Mouse (Mus musculus) spleen, adult 12 weeks (tissue): ENCODE measurements around the gene Ttyh2.

ENCODE experiments used
- DNase-seq: peaks from one replicate; pipeline ENCODE4 v3.0.0; 2022; ENCODE audit warnings: low spot score

Ttyh2 gene

DNA sequence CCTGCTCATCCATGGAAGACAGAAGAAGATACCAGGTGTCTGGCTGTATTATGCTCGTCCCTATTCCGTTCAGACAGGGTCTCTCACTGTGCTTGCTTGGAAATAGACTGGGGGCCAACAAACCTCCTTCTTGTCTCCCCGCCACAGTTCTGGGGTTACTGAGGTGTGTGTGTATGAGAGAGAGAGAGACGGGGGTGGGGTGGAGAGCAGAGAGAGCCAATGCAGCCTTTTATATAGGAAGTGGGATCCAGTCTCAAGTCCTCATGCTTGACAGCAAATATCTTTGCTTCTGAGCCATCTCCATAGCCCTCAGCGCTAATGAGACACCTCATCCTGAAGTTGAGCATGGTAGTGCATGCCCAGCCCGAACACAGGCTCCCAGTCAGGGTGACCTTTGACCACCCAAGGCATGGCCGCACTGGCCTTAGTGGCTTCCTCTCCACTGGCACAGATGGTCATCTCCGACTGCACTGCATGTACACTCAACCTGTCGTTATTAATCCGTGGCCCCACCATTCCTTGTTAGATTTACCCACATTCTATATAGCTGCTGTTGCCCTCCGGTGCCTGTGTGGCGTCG is 7.2 kb downstream of the Ttyh2 start:
- no peak for DNase-seq

DNA sequence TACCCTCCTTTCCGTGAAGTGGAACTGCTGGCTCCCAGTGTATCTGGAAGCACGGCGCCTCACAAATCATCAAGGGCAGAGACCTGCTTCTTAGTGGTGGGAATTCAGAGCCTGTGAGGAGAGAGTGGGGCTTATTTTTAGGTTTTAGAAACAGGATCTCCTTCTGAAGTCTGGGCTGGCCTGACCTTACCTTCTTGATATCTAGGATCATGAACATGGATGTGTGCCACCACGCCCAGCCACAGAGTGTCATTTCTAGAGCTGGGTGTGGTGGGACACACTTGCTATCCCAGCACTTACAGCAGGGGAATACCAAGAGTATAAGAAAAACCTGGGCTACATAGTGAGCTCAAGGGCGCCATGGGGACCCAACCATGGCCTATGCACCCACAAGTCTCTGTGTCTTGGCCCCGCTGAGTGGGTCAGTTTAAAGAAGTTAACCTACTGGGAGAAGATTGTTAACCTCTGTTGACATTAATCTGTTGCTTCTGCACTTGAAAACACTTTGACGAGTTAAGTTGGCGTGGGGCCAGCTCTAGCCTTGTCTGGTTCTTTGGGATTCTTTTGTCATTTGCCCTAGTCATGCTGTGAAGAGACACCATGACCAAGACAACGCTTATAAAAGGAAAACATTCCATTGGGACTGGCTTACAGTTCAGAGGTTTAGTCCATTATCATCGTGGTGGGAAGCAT is 7.9 kb downstream of the Ttyh2 start:
- no peak for DNase-seq

DNA sequence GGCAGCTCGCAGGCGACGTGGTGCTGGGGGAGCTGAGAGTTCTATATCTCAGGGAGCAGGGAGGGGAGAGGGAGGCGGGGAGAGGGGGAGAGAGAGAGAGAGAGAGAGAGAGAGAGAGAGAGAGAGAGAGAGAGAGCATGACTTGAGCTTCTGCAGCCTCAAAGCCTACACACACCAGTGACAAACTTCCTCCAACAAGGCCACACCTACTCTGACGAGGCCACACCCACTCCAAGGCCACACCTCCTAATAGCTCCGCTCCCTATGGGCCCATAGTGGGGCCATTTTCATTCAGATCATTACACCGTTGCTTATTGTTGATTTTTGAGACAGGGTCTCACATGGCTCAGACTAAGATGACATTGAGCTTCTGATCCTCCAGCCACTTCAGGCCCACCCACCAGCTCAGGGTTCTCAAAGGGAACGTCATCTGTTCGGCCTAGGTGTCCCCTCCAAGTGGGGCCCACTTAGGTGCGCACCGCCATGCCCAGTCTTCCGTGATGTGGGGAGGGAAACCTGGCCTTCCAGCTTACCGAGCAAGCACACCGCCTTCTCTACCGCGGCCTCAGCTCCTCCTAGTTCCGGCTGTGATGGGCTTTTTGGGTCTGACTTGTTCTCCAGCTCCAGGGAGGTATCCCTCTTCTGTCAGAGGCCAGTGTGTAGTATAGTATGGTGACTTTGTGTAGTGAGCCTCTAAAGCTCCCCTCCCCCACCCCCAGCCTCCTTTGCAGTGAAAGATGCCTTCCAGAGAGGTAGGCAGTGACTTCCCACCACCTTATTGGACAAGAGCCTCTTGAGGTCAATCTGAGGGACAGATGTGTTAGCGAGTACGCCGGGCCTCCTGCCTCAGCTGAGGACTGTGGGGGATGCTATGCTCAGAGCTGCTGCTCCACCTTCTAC is 8.7 kb downstream of the Ttyh2 start:
- no peak for DNase-seq

DNA sequence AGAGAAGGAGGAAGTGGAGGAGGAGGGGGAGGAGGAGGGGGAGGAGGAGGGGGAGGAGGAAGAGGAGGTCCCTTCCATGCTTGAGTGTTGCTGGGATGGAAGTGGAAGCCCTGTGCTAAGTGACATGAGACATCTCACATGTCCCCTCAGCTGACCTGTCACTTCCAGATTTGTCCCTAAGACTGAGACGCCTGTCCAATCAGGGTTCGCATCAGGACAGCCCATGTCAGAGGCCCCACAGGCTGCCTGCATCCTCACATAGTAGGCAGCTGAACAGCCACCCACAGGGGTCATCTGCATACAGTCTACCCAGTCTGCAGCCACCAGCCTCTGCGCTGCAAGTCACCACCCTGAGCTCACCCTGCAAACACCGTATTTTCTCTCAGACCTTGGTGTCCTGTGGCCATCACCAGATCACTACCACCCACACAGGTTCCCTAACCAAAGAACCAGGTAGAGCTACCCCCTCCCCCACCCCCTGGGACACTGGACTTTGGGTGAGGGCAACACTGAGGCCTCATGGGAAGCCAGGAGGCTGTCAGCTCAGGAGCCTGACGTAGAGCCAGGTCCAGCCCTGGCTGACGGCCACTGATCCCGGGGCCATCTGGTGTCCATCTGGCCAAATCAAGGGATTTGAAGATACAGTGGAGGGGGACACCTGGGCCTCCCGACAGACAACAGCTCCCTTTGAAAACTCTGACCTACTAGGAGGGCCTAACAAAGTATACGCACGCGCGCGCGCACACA is 9.6 kb downstream of the Ttyh2 start:
- no peak for DNase-seq

DNA sequence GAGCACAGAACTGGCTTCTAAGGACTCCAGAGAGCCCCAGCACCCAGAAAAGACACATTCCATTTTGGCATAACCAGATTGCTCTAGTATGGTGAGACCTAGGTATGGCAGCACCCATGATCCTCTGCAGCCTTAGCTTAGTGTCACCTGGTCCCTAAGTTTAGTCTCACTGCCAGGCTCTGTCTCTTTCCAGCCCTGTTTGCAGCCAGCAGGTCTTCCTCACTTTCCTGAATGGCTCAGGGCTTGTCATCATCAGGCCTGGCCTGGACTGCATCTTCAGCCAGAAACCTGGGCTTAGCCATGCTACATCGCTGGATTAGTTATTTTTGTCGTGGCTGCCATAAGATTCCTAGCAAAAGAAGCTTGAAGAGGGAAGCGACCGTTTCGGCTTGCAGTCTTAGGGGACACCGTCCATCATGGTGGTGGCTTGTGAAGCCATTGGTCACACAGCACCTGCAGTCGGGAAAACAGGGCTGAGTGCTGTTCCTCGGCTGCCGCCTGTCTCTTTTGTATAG is 10.4 kb downstream of the Ttyh2 start:
- DNase-seq: no peak

DNA sequence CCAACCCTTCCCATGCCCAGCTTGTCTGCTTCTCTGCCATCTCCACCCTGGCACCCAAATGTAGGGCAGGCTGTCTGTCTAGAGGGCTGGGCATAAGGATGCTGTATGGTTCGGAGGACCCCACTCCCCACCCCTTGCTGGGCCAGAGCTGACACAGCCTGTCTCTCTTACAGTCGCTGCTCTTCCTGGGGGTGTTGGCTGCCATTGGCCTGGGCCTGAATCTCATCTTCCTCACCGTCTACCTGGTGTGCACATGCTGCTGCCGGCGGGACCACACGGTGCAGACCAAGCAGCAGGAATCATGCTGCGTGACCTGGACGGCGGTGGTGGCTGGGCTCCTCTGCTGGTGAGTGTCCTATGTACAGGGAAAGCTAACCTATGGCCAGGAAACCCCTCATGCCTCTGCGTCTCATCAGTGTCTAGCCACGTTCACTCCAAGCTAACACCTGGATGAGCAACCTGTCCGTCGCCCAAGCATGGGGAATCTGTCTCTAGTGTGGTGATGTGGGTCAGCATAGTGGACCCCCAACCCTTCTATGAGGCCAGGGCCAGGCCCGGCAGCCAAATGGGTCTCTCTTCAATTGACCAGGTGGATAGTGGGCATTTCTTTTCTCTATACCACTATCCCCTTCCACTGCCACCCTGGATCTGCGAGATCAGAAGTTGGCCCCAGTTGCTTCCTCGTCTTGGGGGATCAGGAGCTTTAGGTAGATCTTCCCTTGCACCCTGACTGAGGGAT is 11.2 kb downstream of the Ttyh2 start:
- no peak for DNase-seq

DNA sequence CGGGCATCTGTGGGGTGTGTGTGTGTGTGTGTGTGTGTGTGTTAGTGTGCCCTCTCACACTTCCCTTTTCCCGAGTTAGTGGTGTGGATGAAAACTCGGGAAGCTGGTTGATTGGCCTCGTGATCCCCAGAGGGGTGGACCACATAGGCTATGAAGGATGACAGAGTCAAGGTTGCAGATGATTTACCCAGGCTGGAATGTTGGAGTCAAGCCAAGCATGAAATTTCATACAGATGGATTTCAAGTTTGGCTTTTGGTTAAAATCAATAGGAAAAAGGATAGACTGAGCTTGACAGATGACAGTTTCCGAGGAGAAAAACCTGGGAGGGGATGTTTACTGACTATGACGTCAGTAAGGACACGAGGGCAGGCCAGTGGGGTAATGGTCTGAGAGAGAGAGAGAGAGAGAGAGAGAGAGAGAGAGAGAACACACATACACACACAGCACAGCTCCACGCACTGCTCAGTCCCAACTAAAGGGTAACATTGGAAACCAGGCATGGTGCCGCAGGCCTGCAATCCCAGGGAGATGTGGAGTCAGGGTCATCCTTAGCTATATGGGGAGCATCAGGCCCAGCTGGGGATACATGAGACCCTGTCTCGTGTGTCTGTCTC is 12.4 kb downstream of the Ttyh2 start:
- DNase-seq: no peak

DNA sequence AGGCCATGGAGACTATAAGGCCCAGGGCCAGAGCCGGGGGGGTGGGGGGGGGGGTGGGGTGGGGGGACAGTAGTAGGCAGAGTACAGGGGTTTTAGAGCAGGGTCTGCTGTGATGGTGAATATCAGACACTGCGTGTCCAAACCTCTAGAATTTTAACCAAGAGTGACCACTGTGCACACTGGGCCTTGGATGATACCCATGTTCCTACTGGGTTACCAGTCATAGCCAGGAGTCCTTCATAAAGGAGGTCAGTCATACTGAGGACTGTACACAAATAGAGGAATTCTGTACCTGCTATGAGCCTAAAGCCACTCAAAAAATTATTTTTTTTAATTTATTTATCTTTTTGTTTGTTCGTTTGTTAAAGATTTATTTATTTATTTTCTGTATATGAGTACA is 13.5 kb downstream of the Ttyh2 start:
- no peak for DNase-seq

DNA sequence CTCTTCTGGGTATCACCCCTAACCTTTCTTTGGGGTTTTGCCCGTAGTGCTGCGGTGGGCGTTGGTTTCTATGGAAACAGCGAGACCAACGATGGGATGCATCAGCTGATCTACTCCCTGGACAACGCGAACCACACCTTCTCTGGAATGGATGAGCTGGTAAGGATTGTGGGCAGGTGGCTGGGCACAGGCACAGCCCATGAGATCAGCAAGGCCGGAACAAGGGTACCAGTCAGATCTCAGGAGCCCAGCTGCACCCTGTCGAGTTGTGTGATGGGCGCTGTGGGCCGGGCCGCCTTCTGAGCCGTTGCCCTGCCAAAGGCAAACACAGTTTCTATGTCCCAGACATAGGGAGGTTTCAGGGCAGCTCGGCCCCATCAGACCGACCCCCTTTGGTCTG is 15.0 kb downstream of the Ttyh2 start:
- no peak for DNase-seq

DNA sequence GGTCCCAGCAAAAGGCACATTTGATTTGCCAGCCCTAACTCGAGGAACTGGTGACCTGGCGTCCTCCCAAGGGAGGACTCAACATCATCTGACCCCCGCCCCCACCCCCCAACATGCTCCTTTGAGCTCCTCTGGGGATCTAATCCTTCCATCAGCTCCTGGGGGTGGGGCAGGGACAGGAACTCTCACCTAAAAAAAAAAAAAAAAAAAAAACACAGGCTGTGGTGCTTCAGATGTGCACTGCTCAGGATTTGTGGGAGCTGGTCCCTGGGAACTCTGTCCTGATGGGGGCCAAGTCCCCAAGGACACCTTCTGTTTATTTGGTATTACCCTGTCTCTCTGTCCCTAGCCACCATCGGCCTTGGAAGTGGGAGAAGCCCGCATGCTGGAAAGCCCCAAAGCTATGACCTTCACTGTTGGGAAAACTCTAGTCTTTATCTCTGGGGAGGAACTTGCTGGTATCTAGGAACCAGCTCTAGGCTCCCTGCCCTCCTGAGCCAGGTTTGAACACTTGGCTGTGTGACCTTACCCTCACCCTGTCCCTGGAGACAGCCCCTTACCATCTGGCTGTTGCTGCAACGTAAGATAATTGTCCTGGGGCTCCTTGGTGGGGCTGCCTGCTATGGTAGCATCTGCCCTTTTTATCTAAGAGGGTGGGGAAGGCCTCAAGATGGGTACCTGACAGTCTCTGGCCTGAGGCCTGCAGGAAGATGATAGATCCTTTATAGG is 16.4 kb downstream of the Ttyh2 start:
- no peak for DNase-seq

DNA sequence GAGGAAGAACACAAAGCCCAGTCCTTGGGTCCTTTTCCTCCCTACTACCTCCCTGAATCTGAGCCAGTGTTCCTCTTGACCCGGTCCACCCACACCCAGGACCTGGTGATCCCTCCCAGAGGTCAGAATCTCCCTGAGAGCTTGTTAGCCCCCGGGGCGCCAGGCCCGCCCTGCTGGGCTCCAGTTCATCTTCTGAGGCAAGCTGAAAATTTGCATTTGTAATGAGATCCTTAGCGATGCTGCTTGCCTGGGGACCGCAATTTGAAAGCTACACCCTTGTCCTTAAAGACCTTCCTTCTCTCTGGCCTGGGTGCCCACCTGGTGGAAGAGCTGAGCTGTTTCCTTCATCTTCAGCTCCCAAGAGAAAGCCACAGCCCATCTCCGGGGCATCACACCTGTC is 17.4 kb downstream of the Ttyh2 start:
- no peak for DNase-seq

DNA sequence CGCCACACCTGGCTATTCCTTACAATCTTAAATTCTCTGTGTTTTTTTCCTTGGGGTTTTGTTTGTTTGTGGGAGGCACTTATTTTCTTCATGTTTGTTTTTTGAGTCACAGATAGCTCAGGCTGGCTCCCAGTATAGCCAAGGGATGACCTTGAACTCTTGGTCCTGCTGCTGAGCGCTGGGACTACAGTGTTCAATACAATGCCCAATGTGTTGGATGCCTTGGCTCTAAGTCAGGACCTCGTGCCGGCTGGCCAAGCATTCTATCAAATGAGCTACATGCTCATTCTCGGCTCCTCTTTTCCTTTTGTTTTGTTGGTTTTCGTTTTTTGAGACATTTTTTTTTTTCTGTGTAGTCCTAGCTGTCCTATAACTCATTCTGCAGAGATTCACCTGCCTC is 18.2 kb downstream of the Ttyh2 start:
- DNase-seq: no peak

DNA sequence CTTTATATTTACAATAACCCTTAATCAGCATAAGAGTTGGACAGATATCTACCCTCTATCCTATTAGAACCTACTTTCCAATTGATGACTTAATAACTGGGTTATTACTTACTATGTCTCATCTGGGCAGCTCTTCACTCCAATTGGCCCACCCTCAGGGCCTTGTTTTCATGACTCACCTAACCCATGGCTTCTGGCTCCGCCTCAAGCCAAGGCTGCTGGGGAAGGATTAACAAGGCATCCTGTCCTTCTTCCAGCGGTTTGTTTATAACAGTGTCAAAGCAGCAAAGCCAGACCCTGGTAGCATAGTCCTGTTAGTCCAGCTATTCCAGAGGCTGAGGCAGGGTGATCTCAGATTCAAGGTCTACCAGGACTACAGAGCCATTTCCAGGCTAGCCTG is 19.2 kb downstream of the Ttyh2 start:
- no peak for DNase-seq

DNA sequence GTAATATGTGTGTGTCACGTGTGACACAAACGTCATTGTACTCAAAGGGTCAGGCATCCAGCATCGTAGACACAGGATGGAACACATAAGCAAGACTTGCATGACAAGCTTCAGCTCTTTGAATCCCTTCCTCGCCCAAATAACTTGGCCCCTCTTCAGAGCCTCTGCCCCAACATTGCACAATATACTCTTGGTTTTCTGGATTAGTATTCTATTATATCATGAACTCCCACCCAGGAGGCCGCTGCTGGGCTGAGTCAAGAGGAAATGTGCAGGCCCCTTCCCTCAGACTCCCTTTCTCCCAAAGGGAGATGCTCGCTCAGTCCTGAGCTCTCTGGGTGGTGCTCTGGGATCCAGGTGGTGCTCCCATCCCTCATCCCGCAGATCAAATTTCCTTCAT is 23.3 kb downstream of the Ttyh2 start:
- no peak for DNase-seq

DNA sequence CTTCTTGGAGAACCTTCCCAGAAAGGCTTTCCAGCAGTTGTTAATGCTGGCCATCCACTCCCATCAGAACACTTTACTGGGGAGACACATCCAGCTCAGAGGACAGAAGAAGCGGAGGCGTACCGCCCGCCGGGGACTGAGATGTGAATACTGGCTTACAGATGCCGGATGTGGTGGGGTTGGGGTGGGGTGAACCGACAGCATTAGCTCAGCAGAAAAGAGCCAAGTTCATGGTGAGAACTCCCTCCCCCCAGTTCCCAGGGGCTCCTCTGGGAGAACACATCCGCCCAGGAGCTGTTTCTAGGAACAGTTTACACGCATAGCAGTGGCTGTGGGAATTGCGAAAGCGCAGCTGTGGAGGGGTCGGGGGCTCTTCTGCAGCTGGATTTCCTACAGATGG is 24.3 kb downstream of the Ttyh2 start:
- no peak for DNase-seq

DNA sequence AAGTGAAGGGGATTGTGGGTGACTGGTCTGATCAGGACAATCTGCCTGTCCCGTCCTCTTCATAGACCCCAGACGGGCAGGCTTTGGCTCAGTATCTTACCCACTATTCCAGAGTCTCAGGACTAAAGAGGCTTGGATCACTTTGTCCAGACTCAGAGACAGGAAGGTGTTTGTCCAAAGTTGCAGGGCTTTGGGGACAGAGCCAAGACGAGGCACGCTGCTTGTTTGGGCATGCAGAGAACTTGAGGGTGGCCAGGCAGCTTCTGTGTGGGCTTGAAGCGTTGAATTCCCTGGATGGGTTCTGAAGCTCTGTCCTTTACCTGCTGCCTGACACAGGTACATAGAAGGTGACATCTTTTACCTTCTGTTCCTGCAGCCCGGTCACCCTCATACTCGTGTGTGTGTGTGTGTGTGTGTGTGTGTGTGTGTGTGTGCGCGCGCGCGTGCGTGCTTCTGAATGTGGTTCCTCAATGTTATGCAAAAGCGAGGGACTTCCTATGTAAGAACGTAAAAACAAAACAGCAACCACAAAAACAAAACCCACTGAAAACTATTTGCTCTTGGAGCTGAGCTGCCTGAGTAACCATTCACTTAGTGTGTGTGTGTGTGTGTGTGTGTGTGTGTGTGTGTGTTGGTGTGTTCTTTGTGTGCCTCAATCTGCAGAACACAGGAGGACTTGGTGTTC is 27.2 kb downstream of the Ttyh2 start:
- no peak for DNase-seq

DNA sequence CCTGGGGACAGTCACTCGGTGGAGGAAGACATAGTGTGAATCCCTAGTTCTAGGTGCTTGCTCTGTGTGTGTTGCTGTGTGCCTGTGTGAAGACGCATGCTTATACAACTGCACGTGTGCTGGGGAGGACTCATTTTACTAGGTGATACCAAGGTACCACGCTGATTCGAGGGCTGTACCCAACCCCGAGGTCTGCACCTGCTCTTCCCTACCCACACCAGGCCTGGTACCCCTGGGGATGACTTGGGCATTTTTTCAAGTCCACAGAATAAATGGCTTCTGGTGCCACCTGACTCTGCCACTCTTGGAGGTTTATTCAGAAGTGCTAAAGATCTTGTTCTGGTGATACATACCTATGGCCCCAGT is 27.7 kb downstream of the Ttyh2 start:
- no peak for DNase-seq

DNA sequence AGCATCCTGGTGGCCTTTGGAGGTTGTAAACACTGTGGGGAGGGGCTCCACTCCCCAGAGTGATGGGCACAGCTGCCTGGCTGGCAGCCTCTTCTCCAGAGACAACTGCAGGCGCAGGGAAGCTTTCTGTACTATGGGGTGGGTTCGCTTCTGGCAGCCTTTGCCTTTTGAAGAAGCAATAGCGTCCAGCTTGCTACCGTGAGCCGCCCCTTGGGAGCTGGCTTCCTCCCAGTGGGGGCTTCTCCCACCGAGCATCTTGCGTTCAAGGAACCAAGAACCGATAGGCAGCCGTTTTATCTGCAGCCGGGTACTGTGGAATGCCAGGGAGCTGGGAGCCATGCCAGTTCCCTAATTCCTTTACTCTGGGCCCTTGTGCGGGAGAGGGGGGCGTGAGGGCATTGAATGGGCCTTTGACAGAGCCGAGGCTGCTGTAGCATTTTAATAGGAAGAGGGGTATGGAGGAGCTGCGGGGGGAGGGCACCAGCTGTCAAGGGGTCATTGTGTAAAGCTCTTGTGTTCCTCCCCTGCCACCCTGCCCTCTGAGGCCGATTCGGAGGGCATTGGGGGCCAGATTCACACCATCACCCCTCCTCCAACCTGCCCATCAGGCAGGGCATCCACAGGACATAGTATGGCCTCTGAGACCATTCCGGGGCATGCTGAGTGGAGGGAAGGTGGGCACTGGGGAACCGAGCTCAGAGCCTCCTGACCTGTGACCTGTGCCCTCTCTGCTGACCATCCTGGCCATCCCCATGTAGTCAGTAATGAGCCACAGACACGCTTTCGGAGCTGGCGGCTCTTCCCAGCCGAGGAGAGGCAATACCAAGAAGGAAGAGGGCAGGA is 29.1 kb downstream of the Ttyh2 start:
- no peak for DNase-seq

DNA sequence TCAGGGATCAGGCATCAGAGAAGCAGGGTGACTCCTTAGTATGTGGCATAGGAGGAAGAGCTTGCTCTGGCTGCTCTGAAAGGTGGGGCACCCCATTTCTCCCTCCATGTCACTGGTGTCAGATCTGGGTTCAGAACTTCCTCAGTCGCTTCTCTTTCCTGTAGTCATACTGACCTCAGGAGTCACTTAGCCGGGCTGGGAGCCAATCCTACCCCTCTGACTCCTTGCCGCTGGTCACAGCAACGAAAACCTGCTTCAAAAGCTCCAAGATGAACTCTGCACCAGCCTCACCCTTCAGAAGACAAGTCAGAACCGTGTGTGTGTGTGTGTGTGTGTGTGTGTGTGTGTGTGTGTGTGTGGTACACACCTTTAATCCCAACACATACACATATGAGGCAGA is 31.1 kb downstream of the Ttyh2 start:
- DNase-seq: no peak
